Mouse (Mus musculus): ENCODE results near the gene Rnf31.
A peak's percentile ranks its signal among the peaks of the same experiment; 100 is the strongest.

Gene Rnf31

GRCm38 (mm10) chr14:55591331-55591891 lies at the start of gene Rnf31:
TSS of gene Rnf31 (plus strand) at chr14:55591708.
- peak; percentile 90 for DNase-seq (ENCODE audit: extremely low read depth, insufficient read length, low spot score)

GRCm38 (mm10) chr14:55542268-55542667 lies 49.2 kb upstream of the Rnf31 start:
- no peak for DNase-seq (ENCODE audit: extremely low read depth, insufficient read length, low spot score)

- DNase-seq (ENCODE audit: extremely low read depth, insufficient read length, low spot score): no peak
Observed at GRCm38 (mm10) chr14:55544334-55544733, 47.2 kb upstream of the Rnf31 start.

- DNase-seq (ENCODE audit: extremely low read depth, insufficient read length, low spot score): no peak
Observed at GRCm38 (mm10) chr14:55550191-55550590, 41.3 kb upstream of the Rnf31 start.

DNA sequence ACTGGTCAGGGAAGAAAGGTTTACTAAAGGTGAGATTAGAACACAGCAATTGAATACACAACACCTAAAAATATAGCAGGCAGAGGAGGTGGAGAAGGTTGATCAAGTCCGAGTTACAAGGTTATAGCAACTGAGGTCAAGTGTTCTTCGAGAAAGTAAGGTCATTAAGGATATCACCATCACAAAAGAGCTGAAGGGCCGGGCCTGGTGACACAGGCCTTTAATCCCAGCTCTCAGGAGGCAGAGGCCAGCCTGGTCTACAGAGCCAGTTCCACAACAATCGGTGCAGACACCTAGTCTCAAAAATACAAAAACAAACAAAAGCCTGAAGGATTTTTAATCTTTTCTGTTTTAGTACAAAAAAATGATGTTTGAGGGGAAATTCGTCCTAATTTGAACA lies 40.2 kb upstream of the Rnf31 start:
- DNase-seq (ENCODE audit: extremely low read depth, insufficient read length, low spot score): no peak

- DNase-seq (ENCODE audit: extremely low read depth, insufficient read length, low spot score): no peak
Observed at GRCm38 (mm10) chr14:55551794-55552193, 39.7 kb upstream of the Rnf31 start.

GRCm38 (mm10) chr14:55554635-55555034 lies 36.9 kb upstream of the Rnf31 start:
- DNase-seq (ENCODE audit: extremely low read depth, insufficient read length, low spot score): no peak

DNA sequence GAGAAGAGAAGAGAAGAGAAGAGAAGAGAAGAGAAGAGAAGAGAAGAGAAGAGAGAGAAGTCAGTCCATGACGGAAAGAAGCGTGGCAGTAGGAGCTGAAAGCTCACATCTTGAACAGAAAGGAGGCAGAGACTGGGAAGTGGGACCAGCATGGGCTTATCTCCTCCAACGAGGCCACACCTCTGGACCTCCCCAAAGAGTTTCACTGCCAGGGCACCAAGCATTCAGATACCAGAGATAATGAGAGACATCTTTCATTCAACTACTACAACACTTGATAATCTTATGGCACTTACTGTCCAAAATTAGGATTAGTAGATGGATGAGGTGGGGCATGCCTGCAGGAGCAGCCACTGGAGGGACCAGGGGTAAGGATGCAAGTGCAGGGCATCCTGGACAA lies 35.7 kb upstream of the Rnf31 start:
- no peak for DNase-seq (ENCODE audit: extremely low read depth, insufficient read length, low spot score)

DNA sequence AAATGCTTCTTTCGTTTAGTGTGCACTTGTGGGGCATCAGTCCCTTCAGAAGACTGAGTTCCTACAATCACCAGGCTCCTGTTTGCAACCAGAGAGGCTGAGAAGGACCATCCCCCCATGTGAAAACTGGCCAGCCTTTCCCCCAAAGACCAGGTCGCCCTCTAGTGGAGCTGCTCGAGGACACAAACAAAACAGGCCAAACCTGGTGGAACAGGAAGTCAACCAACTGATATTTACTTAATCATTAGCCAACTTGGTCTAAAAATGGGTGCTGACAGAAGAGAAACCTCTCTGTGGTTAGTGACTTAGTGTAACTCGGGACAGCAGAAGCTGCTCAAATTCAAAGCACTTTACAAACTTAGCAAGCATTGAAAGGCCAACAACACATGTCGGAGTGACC lies 34.5 kb upstream of the Rnf31 start:
- DNase-seq (ENCODE audit: extremely low read depth, insufficient read length, low spot score): peak; percentile 41

DNA sequence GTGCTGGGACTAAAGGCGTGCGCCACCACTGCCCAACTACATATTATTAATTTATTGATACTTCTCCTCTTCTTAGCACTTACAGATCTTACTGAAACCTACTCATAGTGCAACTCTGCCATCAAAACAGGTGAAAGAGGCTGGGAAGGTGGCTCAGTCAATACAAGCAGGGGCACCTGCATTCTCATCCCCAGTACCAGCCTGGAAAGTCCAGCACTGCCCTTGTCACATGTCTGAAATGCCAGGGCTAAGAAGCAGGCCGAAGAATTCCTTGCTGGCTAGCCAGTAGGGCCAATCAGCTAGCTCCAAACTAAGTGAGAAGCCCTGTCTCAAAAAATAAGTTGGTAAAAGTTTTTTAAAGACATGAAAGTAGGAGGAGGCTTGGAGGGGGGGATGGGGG lies 33.9 kb upstream of the Rnf31 start:
- no peak for DNase-seq (ENCODE audit: extremely low read depth, insufficient read length, low spot score)

GRCm38 (mm10) chr14:55558740-55559448 lies 32.6 kb upstream of the Rnf31 start:
- DNase-seq (ENCODE audit: extremely low read depth, insufficient read length, low spot score): no peak

DNA sequence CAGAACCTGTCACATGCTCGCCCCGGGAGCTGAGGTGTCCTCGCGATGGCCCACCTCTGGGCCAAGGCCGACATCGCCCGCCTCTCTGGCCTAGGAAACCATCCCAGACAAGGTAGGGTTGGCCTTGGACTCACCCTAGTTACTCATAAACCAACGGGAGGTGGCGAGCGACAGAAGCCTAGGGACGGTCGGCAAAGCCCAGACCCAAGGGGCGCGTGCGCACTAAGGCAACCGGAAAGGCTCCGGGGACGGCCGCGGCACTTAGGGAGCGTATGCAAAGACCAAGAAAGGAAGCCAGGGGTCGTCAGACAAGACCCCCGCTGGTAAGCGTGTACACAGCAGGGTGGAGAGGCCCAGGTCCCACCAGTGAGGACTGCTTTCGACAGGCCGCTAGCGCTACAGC lies 31.7 kb upstream of the Rnf31 start, which contains the start of gene Dcaf11:
TSS of gene Dcaf11 (plus strand) at position 208 of the 403 bp plus-strand sequence.
- DNase-seq (ENCODE audit: extremely low read depth, insufficient read length, low spot score): peak; percentile 92

- DNase-seq (ENCODE audit: extremely low read depth, insufficient read length, low spot score): peak; percentile 96
Observed at GRCm38 (mm10) chr14:55560202-55561073, 31.1 kb upstream of the Rnf31 start, which contains the start of gene A730061H03Rik. TSS of gene A730061H03Rik (minus strand) at chr14:55560406.

GRCm38 (mm10) chr14:55561860-55562259 lies 29.6 kb upstream of the Rnf31 start:
- no peak for DNase-seq (ENCODE audit: extremely low read depth, insufficient read length, low spot score)

GRCm38 (mm10) chr14:55563249-55563648 lies 28.3 kb upstream of the Rnf31 start:
- DNase-seq (ENCODE audit: extremely low read depth, insufficient read length, low spot score): no peak

- DNase-seq (ENCODE audit: extremely low read depth, insufficient read length, low spot score): no peak
Observed at GRCm38 (mm10) chr14:55565748-55566147, 25.8 kb upstream of the Rnf31 start.

DNA sequence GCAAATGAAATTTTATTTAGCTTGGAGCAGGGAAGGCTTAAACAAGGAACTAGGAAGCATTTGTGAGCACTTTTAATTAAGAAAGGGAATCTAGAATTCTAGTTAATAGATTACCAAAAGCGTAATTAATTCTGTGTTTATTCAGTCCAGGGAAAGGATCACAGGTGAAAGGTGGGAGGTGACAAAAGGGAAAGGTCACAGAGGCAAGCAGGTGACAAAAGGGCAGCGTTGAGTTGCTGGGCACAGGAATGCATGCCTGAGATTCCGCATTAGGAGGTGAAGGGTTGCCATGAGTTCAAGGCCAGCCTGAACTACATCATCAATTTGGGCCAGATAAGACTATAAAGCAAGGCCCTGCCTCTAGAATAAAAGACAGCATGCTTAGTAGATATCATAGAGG lies 24.0 kb upstream of the Rnf31 start:
- DNase-seq (ENCODE audit: extremely low read depth, insufficient read length, low spot score): no peak

- no peak for DNase-seq (ENCODE audit: extremely low read depth, insufficient read length, low spot score)
Observed at GRCm38 (mm10) chr14:55570588-55570987, 20.9 kb upstream of the Rnf31 start.

GRCm38 (mm10) chr14:55571760-55572159 lies 19.7 kb upstream of the Rnf31 start:
- no peak for DNase-seq (ENCODE audit: extremely low read depth, insufficient read length, low spot score)

DNA sequence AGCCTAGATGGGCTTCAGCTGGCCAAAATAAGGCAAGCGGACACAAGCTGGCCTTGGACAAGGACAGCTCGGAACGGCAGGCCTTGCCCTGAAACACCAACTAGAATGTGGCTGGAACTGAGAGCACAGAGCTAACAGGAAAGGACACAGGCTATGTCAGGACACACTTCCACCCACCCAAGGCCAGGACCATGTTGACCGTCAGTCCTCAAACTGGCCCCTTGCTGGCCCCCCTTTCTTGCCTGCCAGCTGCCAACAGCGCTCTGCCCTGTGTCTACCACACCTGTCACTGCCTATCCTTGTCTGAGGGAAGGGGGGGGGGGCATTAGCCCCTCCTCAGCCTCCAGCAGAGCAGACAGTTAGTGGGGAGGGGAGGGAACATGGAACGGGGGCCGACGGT lies 16.2 kb upstream of the Rnf31 start, which contains the start of gene Fitm1:
TSS of gene Fitm1 (plus strand) at position 316 of the 400 bp plus-strand sequence.
- DNase-seq (ENCODE audit: extremely low read depth, insufficient read length, low spot score): no peak

DNA sequence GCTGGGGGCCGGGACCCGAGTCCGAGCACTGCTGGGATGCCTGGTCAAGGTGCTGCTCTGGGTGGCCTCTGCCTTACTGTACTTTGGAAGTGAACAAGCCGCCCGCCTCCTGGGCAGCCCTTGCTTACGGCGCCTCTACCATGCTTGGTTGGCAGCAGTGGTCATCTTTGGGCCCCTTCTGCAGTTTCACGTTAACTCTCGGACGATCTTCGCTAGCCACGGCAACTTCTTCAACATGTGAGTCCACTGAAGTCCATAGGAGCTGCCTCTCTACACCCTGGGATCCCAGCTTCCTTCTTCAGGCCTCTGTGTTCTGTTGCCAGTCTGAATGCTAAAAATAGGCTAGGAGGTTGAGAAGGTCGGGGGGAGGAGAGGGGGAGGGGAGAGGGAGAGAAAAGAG lies 15.8 kb upstream of the Rnf31 start:
- no peak for DNase-seq (ENCODE audit: extremely low read depth, insufficient read length, low spot score)
